In genomic region chr6:113394811-113395210, GRCm38 (mm10) we compare ENCODE assay signal across 23 mouse cellular contexts. TPM values are rescaled to one million over a fixed set of nuclear protein-coding genes. Genes with fewer than 3 reads are reported as not detected.
DNase-seq lines count a peak whose midpoint lies in the region; ATAC-seq and TF ChIP-seq lines count a peak whose summit lies in the region.
"Had no signal": no experiment of that assay in that cellular context is flagged by ENCODE, and none has a peak within 500 bp of the region (broad histone marks: within the 10 kb centered on the region; RNA-seq: fewer than 3 reads in every experiment).

No protein-coding gene starts in this region.

- H3K27me3 ChIP-seq in midbrain, embryonic 11.5 days (ENCODE audit: control insufficient read depth, insufficient read depth, low read length): no peaks in the 10 kb centered on the region
- no peaks in the 10 kb centered on the region for H3K27me3 ChIP-seq in midbrain, embryonic 14.5 days (ENCODE audit: control insufficient read depth, insufficient read depth, low read length)
- H3K27me3 ChIP-seq: embryonic facial prominence, embryonic 12.5 days; forebrain, embryonic 13.5 days; forebrain, embryonic 15.5 days had no signal

- peak; percentile 91 for DNase-seq in heart, adult 11 months
- DNase-seq in heart, postnatal 10 days: no peak
- DNase-seq in midbrain, embryonic 11.5 days (ENCODE audit: low spot score, missing footprints): peak; percentile 69
- no peak for DNase-seq in midbrain, embryonic 14.5 days
- no peak for DNase-seq in left cerebral cortex, postnatal 4 days
- DNase-seq: adrenal gland, adult 2 months; adrenal gland, postnatal 10 days; adrenal gland, postnatal 25 days; cerebellum, adult 11 months; cerebellum, adult 18-20 months; cerebellum, adult 8-10 months; cerebellum, adult 9-11 months; cerebellum, postnatal 14 days; cerebellum, postnatal 36 days had no signal

- no peaks in the 10 kb centered on the region for H3K9me3 ChIP-seq in midbrain, embryonic 11.5 days (ENCODE audit: control insufficient read depth, low read length)
- no peaks in the 10 kb centered on the region for H3K9me3 ChIP-seq in midbrain, embryonic 14.5 days (ENCODE audit: control insufficient read depth, low read length)
- H3K9me3 ChIP-seq: embryonic facial prominence, embryonic 10.5 days; embryonic facial prominence, embryonic 12.5 days; forebrain, embryonic 15.5 days had no signal

- no peak overlapping the region for H3K27ac ChIP-seq in midbrain, embryonic 11.5 days (ENCODE audit: low read depth, low read length)
- H3K27ac ChIP-seq in midbrain, embryonic 14.5 days (replicated peaks; ENCODE audit: low read depth, low read length): no peak overlapping the region
- H3K27ac ChIP-seq in cortical plate, adult 2 months (ENCODE audit: insufficient read depth, low read length): 0 out of 2 replicates have a peak overlapping the region, but pooled peaks have one; percentile 22
- H3K27ac ChIP-seq: embryonic facial prominence, embryonic 10.5 days; embryonic facial prominence, embryonic 12.5 days; forebrain, embryonic 13.5 days; forebrain, embryonic 15.5 days had no signal

- ATAC-seq in midbrain, embryonic 11.5 days (ENCODE audit: low FRiP score): no peak
- no peak for ATAC-seq in midbrain, embryonic 14.5 days (ENCODE audit: low FRiP score, low TSS enrichment)
- ATAC-seq: forebrain, embryonic 13.5 days; forebrain, embryonic 15.5 days had no signal

- no peak overlapping the region for H3K4me3 ChIP-seq in midbrain, embryonic 11.5 days (ENCODE audit: low read depth, low read length)
- H3K4me3 ChIP-seq in midbrain, embryonic 14.5 days (replicated peaks; ENCODE audit: low read depth, low read length): no peak overlapping the region
- no peak overlapping the region for H3K4me3 ChIP-seq in cortical plate, adult 2 months (ENCODE audit: insufficient read depth, low read length)
- H3K4me3 ChIP-seq: embryonic facial prominence, embryonic 10.5 days; embryonic facial prominence, embryonic 12.5 days; forebrain, embryonic 13.5 days; forebrain, embryonic 15.5 days had no signal

- TF ChIP-seq POLR2A in cortical plate, adult 2 months (IDR thresholded peaks at IDR 0.05; ENCODE audit: extremely low read depth, insufficient read depth, low read length): no peak

- TF ChIP-seq CTCF in cortical plate, adult 2 months (IDR thresholded peaks at IDR 0.05; ENCODE audit: extremely low read depth, insufficient read depth, low read length): no peak

- peaks cover 3% of the 10 kb centered on the region; the same call in 1 of the 2 replicates for H3K36me3 ChIP-seq in midbrain, embryonic 11.5 days (ENCODE audit: control insufficient read depth, insufficient read depth, low read length)
- H3K36me3 ChIP-seq in midbrain, embryonic 14.5 days (ENCODE audit: control insufficient read depth, insufficient read depth, low read length): peaks cover 24% of the 10 kb centered on the region

- H3K9ac ChIP-seq in midbrain, embryonic 11.5 days (ENCODE audit: low read length): no peak overlapping the region
- no peak overlapping the region for H3K9ac ChIP-seq in midbrain, embryonic 14.5 days (replicated peaks; ENCODE audit: low read length)
- H3K9ac ChIP-seq: embryonic facial prominence, embryonic 12.5 days; forebrain, embryonic 13.5 days; forebrain, embryonic 15.5 days had no signal

- H3K4me2 ChIP-seq in midbrain, embryonic 11.5 days: no peak overlapping the region
- H3K4me2 ChIP-seq in midbrain, embryonic 14.5 days (ENCODE audit: low read length): no peak overlapping the region
- H3K4me2 ChIP-seq: embryonic facial prominence, embryonic 12.5 days; forebrain, embryonic 13.5 days; forebrain, embryonic 15.5 days had no signal

- peaks cover 7% of the 10 kb centered on the region; the same call in 1 of the 2 replicates for H3K4me1 ChIP-seq in midbrain, embryonic 11.5 days (ENCODE audit: control insufficient read depth, insufficient read depth, low read length)
- H3K4me1 ChIP-seq in midbrain, embryonic 14.5 days (ENCODE audit: control insufficient read depth, insufficient read depth, low read length): peaks cover 9% of the 10 kb centered on the region
- H3K4me1 ChIP-seq in cortical plate, adult 2 months (ENCODE audit: control insufficient read depth, insufficient read depth, low read length): no peaks in the 10 kb centered on the region

- 95% methylated on average over 11 of the region's 11 CpGs for WGBS in midbrain, embryonic 11.5 days
- WGBS in midbrain, embryonic 14.5 days: 96% methylated on average over 11 of the region's 11 CpGs

- intact Hi-C loops in heart, postnatal 10 days (cut with DNase I): no loop called here
- intact Hi-C loops in left cerebral cortex, postnatal 4 days (cut with DNase I): no loop called here

RNA-seq across cellular contexts. Expression of gene Ttll3, which starts 5.8 kb away (rescaled TPM):
- 1 to 10 TPM in 1 of 2 experiments, under 1 TPM in 1; 0.92 to 2.2 TPM for total RNA-seq in heart, postnatal 10 days (2021)
- polyA plus RNA-seq in midbrain, embryonic 11.5 days (2014; fragmentation: Nextera tagmentation; extraction: Ambion mirVana): 3.0 TPM in 2 replicates
- polyA plus RNA-seq in midbrain, embryonic 14.5 days (2014; fragmentation: Nextera tagmentation; extraction: Ambion mirVana): 7.3 and 7.8 TPM in 2 replicates
- polyA plus RNA-seq in cortical plate, adult 2 months (2012; rRNA removed): 22.4 and 26.0 TPM in 2 replicates
- 10 to 100 TPM; 12.4 to 14.1 TPM for total RNA-seq in left cerebral cortex, postnatal 4 days (2021)

RNA-seq across cellular contexts. Expression of gene Arpc4, which starts 16.9 kb away (rescaled TPM):
- 100 to 1,000 TPM; 124 to 138 TPM for total RNA-seq in heart, postnatal 10 days (2021)
- polyA plus RNA-seq in midbrain, embryonic 11.5 days (2014; fragmentation: Nextera tagmentation; extraction: Ambion mirVana): 188 and 208 TPM in 2 replicates
- 234 and 394 TPM in 2 replicates for polyA plus RNA-seq in midbrain, embryonic 14.5 days (2014; fragmentation: Nextera tagmentation; extraction: Ambion mirVana)
- 156 and 177 TPM in 2 replicates for polyA plus RNA-seq in cortical plate, adult 2 months (2012; rRNA removed)
- total RNA-seq in left cerebral cortex, postnatal 4 days (2021): 100 to 1,000 TPM; 288 to 299 TPM

RNA-seq across cellular contexts. Expression of gene Tada3, which starts 17.1 kb away (rescaled TPM):
- 10 to 100 TPM; 22.0 to 23.5 TPM for total RNA-seq in heart, postnatal 10 days (2021)
- 59.3 and 62.4 TPM in 2 replicates for polyA plus RNA-seq in midbrain, embryonic 11.5 days (2014; fragmentation: Nextera tagmentation; extraction: Ambion mirVana)
- polyA plus RNA-seq in midbrain, embryonic 14.5 days (2014; fragmentation: Nextera tagmentation; extraction: Ambion mirVana): 72.2 and 81.9 TPM in 2 replicates
- polyA plus RNA-seq in cortical plate, adult 2 months (2012; rRNA removed): 57.1 and 57.3 TPM in 2 replicates
- 10 to 100 TPM; 64.4 to 68.2 TPM for total RNA-seq in left cerebral cortex, postnatal 4 days (2021)

RNA-seq across cellular contexts. Expression of gene Rpusd3, which starts 24.3 kb away (rescaled TPM):
- total RNA-seq in heart, postnatal 10 days (2021): 10 to 100 TPM in 1 of 2 experiments, 1 to 10 TPM in 1; 8.9 to 14.3 TPM
- polyA plus RNA-seq in midbrain, embryonic 11.5 days (2014; fragmentation: Nextera tagmentation; extraction: Ambion mirVana): 26.6 and 32.0 TPM in 2 replicates
- polyA plus RNA-seq in midbrain, embryonic 14.5 days (2014; fragmentation: Nextera tagmentation; extraction: Ambion mirVana): 20.7 and 24.6 TPM in 2 replicates
- 37.0 and 38.6 TPM in 2 replicates for polyA plus RNA-seq in cortical plate, adult 2 months (2012; rRNA removed)
- total RNA-seq in left cerebral cortex, postnatal 4 days (2021): 10 to 100 TPM; 14.4 to 15.2 TPM

RNA-seq across cellular contexts. Expression of gene Cidec, which starts 40.7 kb away (rescaled TPM):
- 10 to 100 TPM in 1 of 2 experiments, 1 to 10 TPM in 1; 9.6 to 41.2 TPM for total RNA-seq in heart, postnatal 10 days (2021)
- not detected in 2 replicates for polyA plus RNA-seq in midbrain, embryonic 11.5 days (2014; fragmentation: Nextera tagmentation; extraction: Ambion mirVana)
- not detected in 2 replicates for polyA plus RNA-seq in midbrain, embryonic 14.5 days (2014; fragmentation: Nextera tagmentation; extraction: Ambion mirVana)
- not detected in 2 replicates for polyA plus RNA-seq in cortical plate, adult 2 months (2012; rRNA removed)
- total RNA-seq in left cerebral cortex, postnatal 4 days (2021): not detected
- total RNA-seq: common myeloid progenitor, adult 5-6 weeks; MEL had no signal
- polyA plus RNA-seq: C2C12; embryonic facial prominence, embryonic 10.5 days; embryonic facial prominence, embryonic 12.5 days; forebrain, embryonic 11.5 days; forebrain, embryonic 13.5 days; forebrain, embryonic 15.5 days had no signal

Comparison
In these comparisons a context has a peak if more than half of its experiments do, and no peak if none do; other contexts are left out.
1. DNase-seq: peak in heart, adult 11 months (single experiment) and midbrain, embryonic 11.5 days (single experiment); none in heart, postnatal 10 days (0 of 2), midbrain, embryonic 14.5 days (single experiment) and left cerebral cortex, postnatal 4 days (single experiment).